Mouse (Mus musculus) A20 (cell line): ENCODE data around the gene Asgr1.
"Not testable (repeated sequence)": the region's sequence is repeated elsewhere in the genome, so short reads cannot be mapped to it uniquely, and the experiment has no call there.

Experiments
- DNase-seq: peaks from one replicate; pipeline ENCODE4 v3.0.0-alpha.2; 2011; ENCODE audit warnings: low read depth, low spot score

Gene Asgr1

DNA sequence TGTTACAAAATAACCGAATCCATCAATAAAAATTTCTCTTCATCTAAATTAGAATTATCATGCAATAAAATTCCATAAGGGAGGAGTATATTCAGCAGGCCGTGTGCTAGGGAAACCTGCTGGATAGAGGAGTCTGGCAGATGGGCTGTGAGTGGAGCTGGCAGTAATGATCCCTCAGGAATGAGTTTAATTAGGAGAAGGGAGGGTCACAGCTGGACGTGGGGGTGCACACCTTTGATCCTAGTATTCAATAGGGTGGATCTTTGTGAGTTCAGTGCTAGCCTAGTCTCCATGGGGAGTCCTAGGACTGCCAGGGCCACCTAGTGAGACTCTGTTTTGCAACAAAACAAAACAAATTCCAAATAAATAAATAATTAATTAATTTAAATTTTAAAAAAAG lies 14.4 kb downstream of the Asgr1 start:
- DNase-seq: no peak

DNA sequence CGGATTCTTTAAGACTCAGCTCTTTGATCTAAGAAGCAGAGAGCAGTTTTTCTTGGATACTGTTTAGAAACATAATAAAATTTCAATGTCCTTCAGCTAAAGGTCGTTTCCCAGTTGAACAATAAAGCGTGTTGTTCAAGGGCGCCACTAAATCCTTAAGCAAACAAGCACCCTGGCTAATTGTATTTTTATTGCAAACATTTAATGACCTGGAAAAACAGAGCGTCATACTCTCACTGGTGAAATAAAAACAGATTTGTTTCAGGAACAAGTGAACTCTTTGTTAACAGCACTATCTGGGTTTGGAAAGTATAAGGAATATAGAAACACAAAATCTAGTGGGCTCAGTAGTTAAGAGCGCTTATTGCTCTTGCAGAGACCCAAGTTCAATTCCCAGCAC lies 16.2 kb downstream of the Asgr1 start:
- DNase-seq: no peak

DNA sequence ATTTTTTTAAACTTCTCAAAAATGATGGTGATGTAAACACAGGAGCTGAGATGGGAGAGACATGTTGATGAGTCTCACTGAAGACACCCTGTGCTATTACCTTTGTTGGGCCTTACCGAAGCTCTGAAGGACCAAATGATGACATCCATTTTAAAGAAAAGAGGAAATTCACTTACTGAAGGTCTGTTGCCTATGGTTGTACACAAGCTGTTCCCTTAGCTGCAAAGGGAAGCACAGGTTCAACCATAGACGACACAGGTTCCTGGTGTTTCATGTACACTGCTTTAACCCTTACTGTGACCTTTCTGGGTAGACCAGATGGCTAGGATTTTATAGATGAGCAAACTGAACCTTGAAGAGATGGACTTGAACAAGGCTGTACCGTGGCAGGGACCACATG lies 16.7 kb downstream of the Asgr1 start:
- DNase-seq: not testable (repeated sequence)

DNA sequence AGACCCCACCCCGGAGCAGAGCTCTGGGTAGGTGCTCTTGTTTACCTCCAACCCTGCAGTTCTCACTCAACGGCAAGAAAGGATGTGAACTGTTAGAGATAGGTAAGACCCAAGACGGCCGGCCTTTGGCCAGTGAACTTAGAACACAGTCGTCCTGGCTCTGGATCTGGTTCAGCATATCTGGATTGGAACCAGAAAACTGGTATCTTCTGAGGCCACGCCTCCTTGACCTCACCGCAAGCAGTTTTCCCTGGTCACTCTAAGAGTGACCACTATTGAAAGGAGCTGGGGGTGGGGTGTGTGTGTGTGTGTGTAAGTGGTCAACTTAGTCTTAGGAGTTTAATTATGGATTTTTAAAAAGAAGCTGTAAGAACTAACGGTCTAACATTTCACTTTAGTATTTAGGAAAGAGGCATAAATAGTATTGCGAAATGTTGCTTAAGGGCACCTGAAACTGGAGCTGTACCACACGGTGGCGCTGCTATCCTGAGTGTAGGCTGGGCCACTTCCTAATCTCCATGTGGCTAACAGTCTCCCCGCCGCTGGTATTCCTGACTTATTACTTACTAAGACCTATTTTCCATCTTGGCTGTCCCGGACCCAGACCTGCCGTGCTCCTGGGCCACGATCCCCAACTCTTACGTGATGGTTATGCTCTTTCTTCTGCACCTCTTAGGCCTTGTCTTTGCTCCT lies 20.6 kb downstream of the Asgr1 start:
- DNase-seq: peak; percentile 64

DNA sequence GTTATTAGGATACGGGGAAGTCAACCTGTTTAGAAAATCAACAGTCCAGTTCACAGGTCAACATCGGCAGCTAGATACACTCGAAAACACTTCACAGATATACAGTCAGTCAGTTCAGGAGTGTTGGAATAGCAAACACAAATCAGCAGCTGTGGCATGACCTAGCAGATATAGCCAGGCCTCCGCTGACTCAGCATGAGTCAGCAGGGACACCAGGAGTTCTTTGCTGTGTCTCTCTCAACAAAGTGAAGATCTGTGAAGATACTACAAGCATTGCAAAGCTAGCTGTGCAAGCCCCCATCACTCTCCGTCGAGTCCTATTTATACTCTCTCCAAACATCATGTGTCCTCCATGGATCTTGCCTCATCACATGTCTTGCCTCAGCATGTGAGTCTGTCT lies 21.7 kb downstream of the Asgr1 start:
- DNase-seq: no peak

DNA sequence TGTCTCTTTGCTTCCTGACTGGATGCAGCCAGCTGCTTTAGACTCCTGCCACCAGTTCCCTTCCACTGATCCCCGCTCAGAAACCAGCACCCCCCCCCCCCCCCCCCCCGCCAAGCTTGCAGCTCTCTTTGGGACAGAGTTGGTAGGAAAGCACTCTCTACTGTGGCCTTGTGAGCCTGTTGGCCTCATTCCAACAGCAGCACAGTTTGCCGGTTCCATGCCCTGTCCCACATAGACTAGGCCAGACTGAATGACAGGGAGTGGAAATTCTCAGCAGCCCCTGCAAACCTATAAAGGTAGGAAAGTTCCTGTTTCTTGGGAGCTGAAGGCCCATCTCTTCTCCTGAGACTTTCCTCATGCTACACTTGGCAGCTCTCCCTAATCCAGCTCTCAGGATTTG lies 23.6 kb downstream of the Asgr1 start:
- DNase-seq: no peak

DNA sequence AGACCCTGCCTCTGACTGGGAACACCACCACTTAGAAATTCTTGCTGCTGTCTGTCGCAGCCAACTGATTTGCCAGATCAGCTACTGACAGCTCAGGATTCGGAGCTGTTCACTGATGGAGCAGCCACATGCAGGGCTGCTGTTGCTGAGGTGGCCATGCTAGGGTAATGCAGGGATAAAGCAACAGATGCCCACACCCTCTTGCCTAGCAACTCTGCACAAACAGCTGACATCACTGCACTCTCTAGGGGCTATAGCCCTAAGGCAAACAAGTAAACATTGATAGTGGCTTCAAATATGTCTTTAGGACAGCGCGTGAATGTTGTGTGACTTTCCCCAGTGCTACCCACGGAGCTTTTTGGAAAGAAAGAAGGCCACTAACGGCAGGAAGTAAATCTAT lies 25.3 kb downstream of the Asgr1 start:
- DNase-seq: no peak

DNA sequence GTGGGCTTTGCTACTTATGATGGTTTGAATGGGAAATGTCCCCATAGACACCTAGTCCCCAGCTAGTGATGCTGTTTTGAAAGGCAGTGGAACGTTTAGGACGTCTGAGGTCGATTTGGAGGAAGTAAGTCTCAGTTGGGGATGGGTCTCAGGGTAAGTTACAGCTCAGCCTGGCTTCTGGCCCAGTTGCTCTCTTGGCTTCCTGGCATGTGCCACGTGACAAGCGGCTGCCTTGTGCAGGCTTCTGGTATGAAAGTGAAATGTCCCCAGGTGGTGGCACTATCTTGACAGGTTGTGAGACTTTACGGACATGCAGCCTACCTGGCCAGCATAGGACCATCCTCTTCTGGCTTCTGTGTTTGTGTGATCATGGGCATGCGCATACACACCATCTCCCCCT lies 26.0 kb downstream of the Asgr1 start:
- DNase-seq: no peak

DNA sequence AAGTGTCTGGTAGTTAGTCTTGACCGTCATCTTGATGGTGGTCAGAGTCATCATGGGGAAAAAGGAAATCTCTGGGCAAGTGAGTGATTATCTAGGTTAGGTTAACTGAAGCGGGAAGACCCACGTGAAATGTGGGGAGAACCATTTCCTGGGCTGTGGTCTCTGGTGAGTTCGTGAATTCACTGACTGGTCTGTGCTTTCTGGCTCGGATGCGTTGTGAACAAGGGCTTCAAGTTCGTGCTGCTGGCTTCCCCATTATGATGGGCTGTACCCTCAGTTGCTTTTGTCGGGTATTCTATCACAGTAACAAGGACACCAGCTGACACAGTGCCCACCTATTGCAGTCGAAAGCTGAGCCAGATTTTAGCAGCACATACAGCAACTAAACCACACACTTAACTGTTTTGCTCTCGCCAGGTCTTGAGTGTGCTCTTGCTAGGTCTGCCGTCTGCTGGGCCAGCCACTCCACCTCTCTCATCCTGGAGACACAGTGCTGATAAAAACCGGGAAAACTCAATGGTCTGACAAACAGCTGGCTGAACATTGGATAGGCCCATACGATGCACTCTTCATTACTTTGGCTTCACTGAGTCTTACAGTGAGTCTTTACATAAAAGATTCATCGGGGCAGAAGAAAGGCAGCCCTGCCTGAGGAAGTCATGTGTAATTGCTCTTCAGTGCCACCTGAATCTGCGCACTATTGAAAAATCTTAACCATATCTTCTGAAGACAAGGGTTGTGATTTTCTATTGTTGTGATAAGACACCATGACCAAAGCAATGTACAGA lies 27.1 kb downstream of the Asgr1 start:
- DNase-seq: no peak

DNA sequence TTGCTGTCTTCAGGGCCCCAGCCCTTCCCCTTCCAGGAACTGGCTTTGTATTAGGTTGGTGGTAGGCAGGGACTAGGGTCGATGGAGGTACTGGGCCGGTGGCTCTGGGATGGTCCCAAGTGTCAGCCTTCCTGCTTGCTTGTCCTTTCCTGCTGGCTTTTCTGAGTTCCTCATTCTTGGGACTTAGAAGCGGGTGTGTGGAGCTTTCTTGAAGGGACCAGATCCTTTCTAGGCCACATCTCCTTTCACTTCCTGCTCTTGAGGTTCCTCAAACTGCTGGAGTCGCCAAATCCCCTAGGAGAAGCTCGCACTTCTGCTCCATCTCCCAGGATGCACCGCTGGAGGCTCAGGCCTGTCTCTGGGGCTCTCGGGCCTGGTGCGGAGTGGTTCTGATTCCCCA lies 30.7 kb downstream of the Asgr1 start:
- DNase-seq: peak; percentile 30

DNA sequence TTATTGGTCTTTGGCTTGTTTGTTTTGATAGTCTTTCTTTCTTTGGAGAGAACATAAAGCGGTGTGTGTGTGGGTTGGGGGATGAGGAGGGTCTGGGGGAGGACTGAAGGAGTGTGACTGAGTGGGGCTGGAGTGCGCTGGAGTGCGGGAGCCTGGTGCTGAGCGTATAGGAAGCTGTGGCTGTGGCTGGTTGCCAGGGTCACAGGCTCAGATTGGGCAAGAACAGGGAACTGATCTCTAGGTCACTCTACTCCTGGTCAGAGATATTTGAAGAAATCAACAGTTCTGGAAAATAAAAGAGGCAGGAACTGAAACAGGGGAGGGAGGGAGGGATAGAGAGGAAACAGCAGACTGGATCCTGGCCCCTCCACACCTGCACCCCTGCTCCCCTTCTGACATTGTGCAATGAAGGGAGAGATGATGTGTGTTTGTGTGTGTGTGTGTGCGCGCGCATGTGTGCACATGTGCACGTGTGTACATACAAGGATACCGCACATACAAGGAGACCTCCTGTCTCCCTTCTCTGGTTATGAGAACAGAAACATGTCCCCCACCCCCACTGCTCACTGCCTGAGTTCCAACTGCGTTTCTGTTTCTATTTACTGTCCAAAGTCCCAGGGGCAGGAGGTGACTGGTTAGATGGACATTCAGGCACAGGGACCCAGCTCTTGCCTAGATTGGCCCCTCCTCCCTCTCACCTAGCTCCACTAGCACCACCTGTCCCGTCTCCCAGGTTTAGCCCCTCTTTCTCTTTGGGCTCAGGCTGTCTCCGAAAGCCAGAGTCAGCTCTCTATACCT lies 38.3 kb downstream of the Asgr1 start, which contains the start of gene Asgr2:
Asgr2 (plus strand) TSS at position 659 of the 798 bp plus-strand sequence.
- no peak for DNase-seq

DNA sequence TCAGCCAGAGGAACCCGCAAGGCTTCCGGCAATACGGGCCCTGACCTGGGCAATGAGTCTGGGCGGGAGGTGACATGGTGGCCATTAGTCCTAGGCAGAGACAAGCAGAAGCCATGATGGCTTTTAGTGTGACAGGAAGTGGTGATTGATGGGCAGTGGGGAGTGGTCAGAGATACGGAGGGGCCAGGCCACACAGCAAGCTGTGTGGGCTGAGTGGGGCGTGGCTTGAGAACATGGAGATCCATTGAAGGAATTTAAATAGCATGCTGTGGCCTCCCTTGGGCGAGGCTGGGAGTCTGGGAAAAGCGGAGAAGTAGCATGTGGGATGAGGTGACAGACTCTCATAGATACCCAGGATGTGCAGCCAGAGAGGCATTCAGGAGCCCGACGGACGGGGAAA lies 43.5 kb downstream of the Asgr1 start:
- DNase-seq: no peak

DNA sequence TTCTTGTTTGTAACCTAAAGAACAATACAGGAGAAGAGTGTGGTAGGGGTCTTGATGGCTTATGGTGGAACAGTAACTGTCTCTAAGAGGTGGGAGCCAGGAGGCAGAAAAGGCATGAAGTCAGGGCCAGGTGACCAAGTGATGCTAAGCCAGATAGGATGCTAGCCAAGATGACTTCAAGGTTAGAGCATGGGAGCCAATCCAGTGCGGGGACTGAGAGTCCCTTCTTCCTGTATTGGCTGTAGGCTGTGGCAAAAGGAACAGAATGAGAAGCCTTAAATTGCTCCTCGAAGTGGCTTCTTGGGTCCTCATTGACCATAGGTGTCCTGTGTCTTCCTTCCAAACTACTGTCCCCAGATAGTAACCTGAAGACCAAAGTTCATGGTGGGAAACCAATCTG lies 45.2 kb downstream of the Asgr1 start:
- no peak for DNase-seq

DNA sequence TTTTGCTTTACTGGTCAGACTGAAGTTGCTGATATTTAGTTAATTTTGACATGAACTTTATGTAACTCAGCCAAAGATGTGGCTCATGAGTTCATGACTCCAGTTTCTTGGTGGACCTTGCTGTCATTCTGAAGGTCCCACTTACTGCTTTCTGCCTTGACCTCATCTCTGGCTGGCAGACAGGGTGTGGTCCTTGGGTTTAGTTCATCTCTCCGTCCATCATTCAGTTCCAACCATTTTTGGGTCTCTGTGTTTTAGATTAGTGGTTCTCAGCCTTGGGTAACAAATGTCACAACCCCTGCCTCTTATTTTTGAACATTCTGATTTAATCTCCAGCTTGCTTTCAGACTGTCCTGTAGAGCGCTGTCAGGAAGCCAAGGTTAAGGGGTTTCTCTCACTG lies 45.9 kb downstream of the Asgr1 start:
- no peak for DNase-seq

DNA sequence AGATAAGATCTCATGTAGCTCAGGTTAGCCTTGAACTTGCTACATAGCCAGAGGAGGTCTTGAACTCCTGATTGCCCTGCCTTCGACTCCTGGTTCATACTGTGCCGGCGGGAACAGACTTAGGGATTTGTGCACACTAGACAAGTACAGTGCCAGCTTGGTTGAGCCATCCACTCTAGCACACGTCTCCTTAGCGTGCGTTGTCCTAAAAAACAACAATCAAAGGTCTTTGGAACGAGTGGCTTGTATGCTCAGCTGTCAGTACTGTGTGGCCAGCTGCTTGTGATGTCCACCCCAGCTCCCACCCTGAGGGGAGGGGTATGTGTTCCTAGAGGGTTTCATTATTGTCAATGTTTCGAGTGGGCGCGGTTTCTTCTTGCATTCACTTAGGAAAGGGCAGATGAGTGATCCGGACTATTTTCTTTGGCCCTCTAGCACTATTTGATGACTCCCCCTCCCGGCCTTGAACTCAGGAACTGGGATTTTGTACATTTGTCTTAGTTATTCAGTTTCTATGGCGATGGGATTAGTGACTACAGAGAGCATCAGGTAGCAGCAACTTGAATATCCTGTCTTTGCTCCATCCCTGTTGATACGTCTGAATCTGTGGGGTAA lies 49.9 kb downstream of the Asgr1 start:
- DNase-seq: no peak

DNA sequence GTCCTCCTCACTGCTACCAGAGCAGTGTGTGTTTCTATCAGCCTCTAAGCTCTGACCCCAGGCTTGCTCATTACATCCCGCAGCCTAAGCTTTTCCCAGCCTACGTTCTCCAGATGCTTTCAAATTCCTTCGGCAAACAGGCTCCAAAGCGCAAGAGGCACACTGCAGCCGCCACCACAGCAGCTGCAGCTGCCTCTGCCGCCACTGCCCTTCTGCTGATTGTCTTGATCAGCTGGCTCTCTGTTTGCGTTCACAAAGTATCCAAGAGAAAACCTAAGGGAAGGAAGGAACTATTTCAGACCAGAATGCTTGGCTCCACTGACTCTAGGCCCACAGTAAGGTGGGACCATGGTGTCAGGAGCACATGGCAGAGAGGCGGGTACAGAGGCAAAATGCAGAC lies 53.2 kb downstream of the Asgr1 start:
- no peak for DNase-seq
